Mouse (Mus musculus) thymus, adult 2 months (tissue): Measurements from ENCODE around the gene Tmem150c. TPM values are rescaled to one million over a fixed set of nuclear protein-coding genes. Genes with fewer than 3 reads are reported as not detected.

Experiments
- DNase-seq: peaks from one replicate; pipeline ENCODE4 v3.0.0; 2021
- H3K27ac ChIP-seq: fragments of 200-500 bp; 2 replicates; pipeline ENCODE4 v1.5.1; 2012; ENCODE audit warnings: low read length, control low read depth; ENCODE audit not compliant: control insufficient read depth, insufficient read depth
- H3K27me3 ChIP-seq: fragments of 200-500 bp; 2 replicates; pipeline ENCODE4 v1.6.1; 2012; ENCODE audit warnings: mild to moderate bottlenecking, low read length, moderate library complexity, mixed read lengths; ENCODE audit not compliant: control insufficient read depth, insufficient read depth
- H3K36me3 ChIP-seq: fragments of 200-500 bp; 2 replicates; pipeline ENCODE4 v1.6.1; 2012; ENCODE audit warnings: mild to moderate bottlenecking, low read length, moderate library complexity; ENCODE audit not compliant: control insufficient read depth, insufficient read depth
- H3K4me1 ChIP-seq: fragments of 200-500 bp; replicated peaks from 2 replicates; pipeline ENCODE4 v1.6.1; 2012; ENCODE audit warnings: low read length; ENCODE audit not compliant: control insufficient read depth, insufficient read depth
- H3K4me3 ChIP-seq: fragments of 200-500 bp; 2 replicates; pipeline ENCODE4 v1.5.1; 2012; ENCODE audit warnings: mild to moderate bottlenecking, low read length, control low read depth, moderate library complexity; ENCODE audit not compliant: control insufficient read depth, insufficient read depth
- CTCF ChIP-seq: fragments of 200-500 bp; IDR thresholded peaks from 2 replicates; pipeline ENCODE4 v1.5.1; 2012; ENCODE audit warnings: mild to moderate bottlenecking, control low read depth, low read length, moderate library complexity, borderline replicate concordance; ENCODE audit not compliant: control insufficient read depth, poor library complexity, insufficient read depth; ENCODE audit errors: extremely low read depth
- POLR2A ChIP-seq: fragments of 200-500 bp; IDR thresholded peaks from 2 replicates; pipeline ENCODE4 v1.6.1; 2012; ENCODE audit warnings: mild to moderate bottlenecking, low read length, control low read depth, moderate library complexity; ENCODE audit not compliant: control insufficient read depth, poor library complexity, insufficient read depth; ENCODE audit errors: extremely low read depth
- WGBS: fragments of 180-500 bp; shearing (Covaris S2); methylation state at CpG from one replicate; pipeline ENCODE4 v1.1.7; 2018; 5-methylcytosine and 5-hydroxymethylcytosine counted together
- polyA plus RNA-seq: library from polyadenylated mRNA; depleted of rRNA; stranded (reverse); fragments of >200 nt; gene quantifications from 2 replicates; pipeline ENCODE4 v1.2.3, GENCODE M21; 2012

The Tmem150c gene
- polyA plus RNA-seq, 1 experiment, result 4.4 TPM

GRCm38 (mm10) chr5:100125409-100126123 lies 34.0 kb downstream of the Tmem150c start:
- Histone ChIP-seq H3K27ac (no peak overlapping the region), H3K36me3 (no peaks in the 10 kb centered on the region), H3K4me3 (no peak overlapping the region), H3K4me1 (no peaks in the 10 kb centered on the region), H3K27me3 (no peaks in the 10 kb centered on the region)
- no peak for DNase-seq
- 83% methylated on average over 12 of the region's 12 CpGs for WGBS
- TF ChIP-seq POLR2A, result no peak
- TF ChIP-seq CTCF, result no peak

DNA sequence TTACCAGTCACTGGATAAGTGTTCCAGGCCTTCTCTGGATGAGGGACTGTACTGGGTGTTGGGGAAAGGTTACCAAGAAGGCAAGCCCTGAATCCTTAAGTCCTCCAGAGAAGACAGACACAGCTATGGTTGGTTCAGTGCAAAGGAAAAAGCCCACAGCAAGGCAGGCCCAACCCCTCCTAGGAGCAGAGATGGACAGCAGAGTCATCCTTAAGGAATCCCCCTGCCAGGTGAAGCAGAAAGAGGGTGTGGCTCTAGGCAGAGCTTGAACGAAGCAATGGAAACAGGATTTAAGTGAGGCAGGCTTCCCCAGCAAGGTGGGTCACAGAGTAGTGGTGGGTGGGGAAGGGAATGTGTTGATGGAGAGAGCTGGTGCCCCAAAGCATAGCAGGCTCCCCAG lies 35.1 kb downstream of the Tmem150c start:
- WGBS, result 64% methylated on average over 1 of the region's 1 CpGs
- DNase-seq, result no peak
- Histone ChIP-seq H3K4me3 (no peak overlapping the region), H3K36me3 (no peaks in the 10 kb centered on the region), H3K27me3 (no peaks in the 10 kb centered on the region; the same call in 1 of the 2 replicates), H3K27ac (no peak overlapping the region), H3K4me1 (no peaks in the 10 kb centered on the region)
- TF ChIP-seq CTCF (no peak), POLR2A (no peak)

GRCm38 (mm10) chr5:100123283-100123682 lies 36.3 kb downstream of the Tmem150c start:
- H3K36me3 ChIP-seq, result no peaks in the 10 kb centered on the region
- H3K4me3 ChIP-seq, result no peak overlapping the region
- H3K4me1 ChIP-seq, result no peaks in the 10 kb centered on the region
- no peak for DNase-seq
- no peaks in the 10 kb centered on the region; the same call in 1 of the 2 replicates for H3K27me3 ChIP-seq
- TF ChIP-seq CTCF (no peak), POLR2A (no peak)
- no peak overlapping the region for H3K27ac ChIP-seq
- 71% methylated on average over 7 of the region's 7 CpGs for WGBS

DNA sequence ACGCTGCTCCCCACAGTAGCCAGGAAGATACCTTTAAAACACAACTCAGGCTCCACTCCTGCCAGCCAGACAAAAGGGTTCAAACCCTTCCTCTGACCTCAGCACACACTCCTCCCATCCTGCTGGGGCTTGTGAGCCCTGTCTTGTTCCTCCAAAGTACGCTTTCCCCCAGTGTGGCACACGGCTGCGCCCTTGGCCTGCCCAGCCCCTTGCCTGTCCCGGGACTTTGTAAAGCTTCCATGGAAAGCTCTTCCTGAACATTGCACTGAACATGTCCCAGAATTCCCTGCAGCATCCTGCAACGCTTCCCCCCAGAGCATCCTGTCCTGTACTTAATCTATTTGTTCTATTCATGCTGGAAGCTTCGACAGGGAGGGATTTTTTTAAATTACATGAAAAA lies 38.4 kb downstream of the Tmem150c start:
- WGBS, result 67% methylated on average over 7 of the region's 7 CpGs
- H3K27me3 ChIP-seq, result no peaks in the 10 kb centered on the region; the same call in 1 of the 2 replicates
- H3K27ac ChIP-seq, result no peak overlapping the region
- H3K36me3 ChIP-seq, result no peaks in the 10 kb centered on the region
- H3K4me3 ChIP-seq, result no peak overlapping the region
- TF ChIP-seq POLR2A, result no peak
- TF ChIP-seq CTCF, result no peak
- no peak for DNase-seq
- H3K4me1 ChIP-seq, result no peaks in the 10 kb centered on the region

DNA sequence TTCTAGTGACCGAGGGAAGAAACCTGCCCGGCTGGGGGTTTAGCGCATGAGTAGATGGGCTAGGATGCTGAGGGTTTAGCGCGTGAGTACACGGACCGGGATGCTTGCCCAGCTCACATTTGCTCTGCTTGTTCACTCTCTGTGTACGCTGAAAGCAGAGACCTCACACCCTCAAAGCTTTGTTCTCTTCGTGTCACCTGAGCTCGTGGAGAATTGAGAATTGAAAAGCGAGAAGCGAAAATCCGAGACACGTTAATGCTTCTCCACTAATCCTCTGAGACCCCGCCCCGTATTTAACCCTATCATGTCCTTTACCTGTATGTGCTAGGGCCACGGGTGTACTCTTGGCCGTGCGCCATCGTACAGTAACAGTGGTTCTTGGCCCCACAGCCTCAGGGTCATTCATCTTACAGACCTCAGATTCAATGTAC lies 38.9 kb downstream of the Tmem150c start:
- Histone ChIP-seq H3K4me1 (no peaks in the 10 kb centered on the region), H3K4me3 (no peak overlapping the region), H3K27me3 (no peaks in the 10 kb centered on the region; the same call in 1 of the 2 replicates), H3K36me3 (no peaks in the 10 kb centered on the region), H3K27ac (no peak overlapping the region)
- 11% methylated on average over 20 of the region's 20 CpGs for WGBS
- TF ChIP-seq CTCF (no peak), POLR2A (no peak)
- DNase-seq, result no peak

GRCm38 (mm10) chr5:100119331-100119730 lies 40.3 kb downstream of the Tmem150c start:
- DNase-seq, result no peak
- Histone ChIP-seq H3K36me3 (no peaks in the 10 kb centered on the region), H3K4me1 (no peaks in the 10 kb centered on the region), H3K27ac (no peak overlapping the region), H3K27me3 (no peaks in the 10 kb centered on the region; the same call in 1 of the 2 replicates), H3K4me3 (no peak overlapping the region)
- TF ChIP-seq POLR2A (no peak), CTCF (no peak)
- WGBS, result 65% methylated on average over 8 of the region's 8 CpGs
